Mouse (Mus musculus): ENCODE results near the gene Sfxn1. TPM values are rescaled to one million over a fixed set of nuclear protein-coding genes. Genes with fewer than 3 reads are reported as not detected.

Sfxn1 gene
- 1 to 10 TPM; 5.7 to 9.2 TPM for polyA plus RNA-seq (2012; fragmentation: generic; extraction: Trizol)

DNA sequence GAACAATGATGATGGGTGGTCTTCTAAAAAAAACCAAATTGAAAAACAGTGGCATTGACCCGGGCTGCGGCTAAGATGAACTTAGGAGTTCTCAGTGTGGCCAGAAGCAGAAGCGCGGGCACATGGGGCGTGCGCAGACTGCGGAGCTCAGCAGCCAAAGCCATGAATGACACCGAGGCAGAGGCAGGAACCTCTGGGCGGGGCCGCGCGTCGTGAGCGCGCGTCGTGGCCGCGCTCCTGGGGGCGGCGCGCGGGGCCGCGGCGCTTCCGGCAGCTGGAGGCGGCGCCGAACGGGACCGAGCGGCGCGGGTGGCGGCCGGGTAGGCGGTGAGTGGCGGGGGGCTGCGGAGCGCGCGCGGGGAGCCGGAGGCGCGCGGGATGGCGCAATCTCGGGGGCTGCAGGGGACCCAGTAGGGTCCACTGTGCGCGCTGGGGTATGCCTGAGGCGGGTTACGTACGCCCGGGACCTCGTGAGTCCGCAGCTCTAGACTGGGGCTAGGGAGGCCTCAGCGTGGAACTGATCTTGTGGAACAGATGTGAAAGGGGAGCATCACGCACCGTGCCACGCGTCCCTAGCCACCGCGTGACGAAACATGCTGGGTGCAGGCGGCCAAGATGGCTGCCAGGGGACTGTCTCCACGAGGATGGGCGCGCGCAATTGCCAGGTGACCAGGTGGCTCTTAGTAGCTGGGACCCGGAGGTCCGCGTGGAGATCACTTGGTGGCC is at the start of gene Sfxn1:
TSS of gene Sfxn1 (plus strand) at position 264 of the 726 bp plus-strand sequence.

GRCm38 (mm10) chr13:54055448-54055861 is 16.2 kb upstream of the Sfxn1 start, which contains the start of gene Drd1:
TSS of gene Drd1 (minus strand) at chr13:54055705.

Other genes with a start within 250 kb of the Sfxn1 start
- not detected for gene Drd1, start 16.2 kb upstream of the Sfxn1 start, polyA plus RNA-seq (2012; fragmentation: generic; extraction: Trizol)
- gene Hrh2, start 120.3 kb downstream of the Sfxn1 start, polyA plus RNA-seq (2012; fragmentation: generic; extraction: Trizol) = not detected